Mouse (Mus musculus): ENCODE results near the gene Litaf. TPM values are rescaled to one million over a fixed set of nuclear protein-coding genes. Genes with fewer than 3 reads are reported as not detected.
A peak's percentile ranks its signal among the peaks of the same experiment; 100 is the strongest.

The Litaf gene
- 31.6 and 34.1 TPM in 2 replicates for polyA plus RNA-seq (2015; fragmentation: Nextera tagmentation; extraction: Ambion mirVana)

DNA sequence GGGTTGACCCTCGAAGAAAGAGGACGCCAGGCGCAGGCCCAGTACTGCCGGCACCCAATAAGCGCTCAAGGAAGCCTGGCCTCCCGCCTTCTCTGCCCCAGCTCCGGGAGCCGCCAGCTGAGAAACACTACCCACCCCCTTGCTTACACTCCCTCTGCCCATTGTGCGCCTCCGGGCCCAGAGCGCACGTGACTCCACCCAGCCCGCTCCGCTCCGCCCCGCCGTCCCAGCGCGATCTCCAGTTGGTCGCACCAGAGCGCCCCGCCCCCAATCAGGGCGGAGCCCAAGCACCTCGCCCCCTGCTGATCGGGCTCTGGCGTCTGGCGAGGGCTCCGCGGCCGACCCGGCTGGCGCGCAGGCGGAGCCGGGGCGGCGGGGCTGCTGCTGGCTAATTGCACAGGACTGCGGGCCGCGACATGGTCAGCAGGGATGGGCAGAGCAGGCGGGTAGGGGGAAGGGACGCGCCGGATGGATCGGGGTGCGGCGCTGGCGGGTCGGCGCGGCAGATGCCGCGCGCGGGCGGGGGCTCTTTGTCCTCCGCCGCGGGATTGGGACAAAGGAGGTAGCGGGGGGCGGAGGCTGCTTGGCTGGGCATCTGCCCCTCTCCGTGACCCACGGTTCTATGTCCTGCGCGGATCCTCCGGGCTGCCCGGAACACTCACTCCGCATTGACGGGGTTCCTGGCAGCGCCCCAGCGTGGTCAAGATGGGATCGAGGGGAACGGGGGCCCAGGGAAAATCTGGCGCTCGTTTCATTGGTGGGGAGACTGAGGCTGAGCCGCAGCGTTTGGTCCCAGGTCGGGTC is at the start of gene Litaf:
TSS of gene Litaf (minus strand) at position 129 of the 804 bp plus-strand sequence.
- Histone ChIP-seq H3K36me3 (no peaks in the 10 kb centered on the region), H3K9ac (peak within 1 kb of the TSS; percentile 69), H3K27me3 (peaks cover 62% of the 10 kb centered on the region), H3K4me1 (replicated peaks) (peaks cover 40% of the 10 kb centered on the region), H3K27ac (no peak within 1 kb of the TSS; the same call in 1 of the 2 replicates), H3K4me2 (peak within 1 kb of the TSS; percentile 94), H3K9me3 (replicated peaks) (no peaks in the 10 kb centered on the region), H3K4me3 (replicated peaks) (peak within 1 kb of the TSS; percentile 67)
- DNase-seq: peak; percentile 93
- 1% methylated on average over 78 of the region's 78 CpGs for WGBS (ENCODE audit: insufficient replicate concordance)
- ATAC-seq (ENCODE audit: low read depth): peak; percentile 95

DNA sequence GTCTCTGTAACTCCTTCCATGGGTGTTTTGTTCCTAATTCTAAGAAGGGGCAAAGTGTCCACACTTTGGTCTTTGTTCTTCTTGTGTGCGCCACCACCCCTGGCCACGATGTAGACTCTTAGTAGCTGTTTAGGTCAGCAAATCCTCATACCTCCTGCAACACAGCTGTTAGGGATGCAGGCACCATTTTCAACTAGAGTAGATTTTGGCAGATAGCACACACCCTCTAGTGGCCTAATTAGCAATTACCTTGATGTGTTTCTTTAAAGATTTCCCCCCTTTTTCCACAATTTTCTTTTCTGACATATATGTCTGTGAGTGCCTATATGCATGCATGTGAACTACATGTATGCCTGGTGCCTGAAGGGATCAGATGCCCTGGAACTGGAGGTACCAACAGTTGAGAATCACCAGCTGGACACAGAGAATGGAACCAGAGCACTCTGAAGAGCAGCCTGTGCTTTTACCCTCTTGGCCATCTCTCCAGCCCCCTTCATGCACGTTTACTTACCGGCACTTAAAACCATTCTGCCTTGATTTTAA is 43.3 kb upstream of the Litaf start:
- ATAC-seq (ENCODE audit: low read depth): no peak

DNA sequence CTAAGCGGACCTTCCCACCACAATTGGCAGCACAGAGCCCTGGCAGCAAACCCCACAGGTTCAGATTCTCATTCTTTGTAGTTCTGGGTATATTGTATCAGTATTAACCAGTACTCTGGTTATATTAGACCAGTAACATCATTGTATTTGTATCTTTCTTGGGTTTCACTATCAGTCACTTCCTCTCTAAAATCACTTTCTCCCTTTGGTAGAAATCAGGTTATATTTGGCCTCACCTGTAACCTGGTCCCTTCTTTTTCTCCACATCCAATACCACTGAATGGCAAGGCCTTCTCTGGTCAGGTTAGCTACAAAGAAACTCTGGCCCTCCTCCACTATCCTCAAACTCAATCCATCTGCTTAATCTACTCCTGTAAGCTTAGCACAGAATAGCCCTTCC is 38.9 kb upstream of the Litaf start:
- Histone ChIP-seq H3K27ac (no peak overlapping the region), H3K4me1 (replicated peaks) (no peaks in the 10 kb centered on the region), H3K4me3 (replicated peaks) (no peak overlapping the region), H3K27me3 (no peaks in the 10 kb centered on the region), H3K9ac (no peak overlapping the region), H3K36me3 (peaks cover 20% of the 10 kb centered on the region), H3K4me2 (no peak overlapping the region), H3K9me3 (replicated peaks) (no peaks in the 10 kb centered on the region)
- 90% methylated on average over 1 of the region's 1 CpGs for WGBS (ENCODE audit: insufficient replicate concordance)
- ATAC-seq (ENCODE audit: low read depth) (no peak), DNase-seq (no peak)

More for the DNA sequence above, 43.3 kb upstream of the Litaf start:
- Histone ChIP-seq H3K4me2 (no peak overlapping the region), H3K4me1 (replicated peaks) (no peaks in the 10 kb centered on the region), H3K9me3 (replicated peaks) (no peaks in the 10 kb centered on the region), H3K9ac (no peak overlapping the region), H3K27me3 (no peaks in the 10 kb centered on the region), H3K36me3 (peaks cover 20% of the 10 kb centered on the region), H3K27ac (no peak overlapping the region), H3K4me3 (replicated peaks) (no peak overlapping the region)
- no peak for DNase-seq
- 72% methylated on average over 4 of the region's 4 CpGs for WGBS (ENCODE audit: insufficient replicate concordance)

DNA sequence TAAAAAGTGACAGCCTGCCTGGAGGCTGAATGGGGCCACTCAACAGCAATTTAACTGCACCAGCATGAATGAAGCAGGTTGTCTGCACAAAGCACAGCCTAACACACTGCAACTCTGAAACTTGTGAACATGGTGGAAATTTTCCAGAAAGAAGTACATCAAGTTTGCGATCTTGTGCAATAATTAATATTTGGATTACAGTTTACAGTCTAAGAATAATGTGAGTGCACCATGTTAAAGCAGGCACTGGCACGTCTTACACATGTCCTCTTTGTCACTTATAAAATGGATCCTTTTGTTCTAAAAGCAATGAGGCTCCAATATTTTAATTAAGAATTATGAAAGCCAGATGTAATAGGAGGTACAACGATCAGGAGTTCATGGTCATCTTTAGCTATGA is 31.3 kb upstream of the Litaf start:
- 83% methylated on average over 3 of the region's 3 CpGs for WGBS (ENCODE audit: insufficient replicate concordance)
- no peak overlapping the region for H3K4me2 ChIP-seq

DNA sequence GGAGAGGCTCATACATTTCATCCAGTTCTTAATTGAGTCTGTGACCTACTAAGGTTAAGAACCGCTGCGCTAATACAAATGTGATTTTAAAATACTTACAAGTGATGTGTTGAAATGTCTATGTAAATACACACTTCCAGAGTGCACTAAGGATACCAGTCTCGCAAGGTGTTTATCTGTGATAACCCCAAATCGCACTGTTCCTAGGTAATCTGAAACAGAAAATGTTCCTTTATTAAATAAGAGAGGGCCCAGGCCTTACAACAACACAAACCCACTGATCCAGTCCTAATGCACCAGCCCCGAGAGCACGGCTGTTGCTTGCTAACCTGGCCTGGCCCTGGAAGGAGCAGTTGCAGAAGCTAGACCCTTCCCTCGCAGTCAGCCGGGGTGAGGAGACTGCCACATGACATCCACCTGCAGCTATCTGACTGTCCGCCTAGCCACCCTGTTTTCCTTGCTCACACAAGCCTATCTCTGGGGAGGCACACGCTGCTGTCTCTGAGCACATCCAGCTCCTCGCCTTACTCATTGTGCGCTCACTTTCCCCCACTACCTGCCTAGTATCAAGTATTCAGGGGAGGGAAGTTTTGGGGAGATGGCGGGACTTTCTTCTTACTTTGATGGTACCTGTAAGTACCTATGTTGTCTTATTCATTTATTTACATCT is 27.9 kb upstream of the Litaf start:
- peaks cover 47% of the 10 kb centered on the region for H3K36me3 ChIP-seq
- H3K27me3 ChIP-seq: no peaks in the 10 kb centered on the region
- no peak overlapping the region for H3K27ac ChIP-seq
- WGBS (ENCODE audit: insufficient replicate concordance): 63% methylated on average over 13 of the region's 13 CpGs
- H3K9me3 ChIP-seq (replicated peaks): no peaks in the 10 kb centered on the region
- ATAC-seq (ENCODE audit: low read depth) (peak; percentile 64), DNase-seq (peak; percentile 16)
- H3K9ac ChIP-seq: no peak overlapping the region
- peaks cover 9% of the 10 kb centered on the region for H3K4me1 ChIP-seq (replicated peaks)
- no peak overlapping the region for H3K4me3 ChIP-seq (replicated peaks)
- H3K4me2 ChIP-seq: no peak overlapping the region

More for the DNA sequence above, 31.3 kb upstream of the Litaf start:
- no peak overlapping the region for H3K4me3 ChIP-seq (replicated peaks)
- no peak overlapping the region for H3K27ac ChIP-seq
- H3K9me3 ChIP-seq (replicated peaks): no peaks in the 10 kb centered on the region
- ATAC-seq (ENCODE audit: low read depth) (no peak), DNase-seq (no peak)
- no peak overlapping the region for H3K9ac ChIP-seq
- peaks cover 26% of the 10 kb centered on the region for H3K36me3 ChIP-seq
- H3K27me3 ChIP-seq: no peaks in the 10 kb centered on the region
- peaks cover 9% of the 10 kb centered on the region for H3K4me1 ChIP-seq (replicated peaks)

DNA sequence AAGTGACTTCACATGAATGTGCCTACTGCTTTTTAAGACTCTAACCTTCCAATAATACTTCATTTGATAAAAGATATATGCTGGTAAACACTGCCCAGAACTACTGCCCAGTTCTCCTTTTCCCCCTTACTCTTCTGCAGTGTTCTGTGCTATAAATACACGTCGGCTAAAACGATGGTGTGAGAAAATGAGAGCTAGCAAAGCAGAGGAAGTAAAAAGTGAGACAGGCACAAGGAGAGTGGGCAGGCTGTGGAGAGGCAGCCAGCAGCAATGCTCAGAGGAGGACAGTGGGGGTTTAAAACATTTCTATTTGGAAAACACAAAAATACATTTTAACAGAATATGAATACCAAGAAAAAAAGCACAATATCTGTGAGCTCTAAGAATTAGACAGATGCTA is 26.6 kb upstream of the Litaf start:
- Histone ChIP-seq H3K9ac (no peak overlapping the region), H3K4me3 (replicated peaks) (no peak overlapping the region), H3K9me3 (replicated peaks) (no peaks in the 10 kb centered on the region), H3K36me3 (peaks cover 60% of the 10 kb centered on the region), H3K4me1 (replicated peaks) (peaks cover 9% of the 10 kb centered on the region), H3K27ac (no peak overlapping the region), H3K27me3 (no peaks in the 10 kb centered on the region), H3K4me2 (no peak overlapping the region)
- 41% methylated on average over 3 of the region's 3 CpGs for WGBS (ENCODE audit: insufficient replicate concordance)
- DNase-seq (no peak), ATAC-seq (ENCODE audit: low read depth) (no peak)

DNA sequence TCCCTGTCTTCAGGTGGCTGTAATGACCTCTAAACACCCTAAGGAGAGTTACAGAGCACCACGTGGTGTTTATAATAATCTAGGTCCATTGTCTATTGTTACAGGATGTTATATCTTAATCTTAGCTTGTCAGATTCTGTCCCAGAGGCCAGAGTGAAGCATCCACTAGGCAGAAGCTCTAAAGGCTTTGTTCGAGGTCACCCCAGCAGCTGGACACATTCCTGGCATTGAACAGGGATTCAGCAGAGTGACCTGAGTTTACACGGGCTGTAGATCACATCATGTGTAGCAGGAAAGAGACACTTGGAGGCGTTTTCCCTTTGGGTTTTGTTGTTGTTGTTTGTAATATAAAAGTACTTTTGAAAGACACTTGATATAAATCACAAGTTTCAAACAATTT is 26.1 kb upstream of the Litaf start:
- no peaks in the 10 kb centered on the region for H3K27me3 ChIP-seq
- H3K9me3 ChIP-seq (replicated peaks): no peaks in the 10 kb centered on the region
- H3K27ac ChIP-seq: no peak overlapping the region
- H3K4me2 ChIP-seq: no peak overlapping the region
- DNase-seq: no peak
- WGBS (ENCODE audit: insufficient replicate concordance): 56% methylated on average over 4 of the region's 4 CpGs
- no peak overlapping the region for H3K4me3 ChIP-seq (replicated peaks)
- peaks cover 9% of the 10 kb centered on the region for H3K4me1 ChIP-seq (replicated peaks)
- ATAC-seq (ENCODE audit: low read depth): no peak
- H3K9ac ChIP-seq: no peak overlapping the region
- peaks cover 65% of the 10 kb centered on the region for H3K36me3 ChIP-seq

DNA sequence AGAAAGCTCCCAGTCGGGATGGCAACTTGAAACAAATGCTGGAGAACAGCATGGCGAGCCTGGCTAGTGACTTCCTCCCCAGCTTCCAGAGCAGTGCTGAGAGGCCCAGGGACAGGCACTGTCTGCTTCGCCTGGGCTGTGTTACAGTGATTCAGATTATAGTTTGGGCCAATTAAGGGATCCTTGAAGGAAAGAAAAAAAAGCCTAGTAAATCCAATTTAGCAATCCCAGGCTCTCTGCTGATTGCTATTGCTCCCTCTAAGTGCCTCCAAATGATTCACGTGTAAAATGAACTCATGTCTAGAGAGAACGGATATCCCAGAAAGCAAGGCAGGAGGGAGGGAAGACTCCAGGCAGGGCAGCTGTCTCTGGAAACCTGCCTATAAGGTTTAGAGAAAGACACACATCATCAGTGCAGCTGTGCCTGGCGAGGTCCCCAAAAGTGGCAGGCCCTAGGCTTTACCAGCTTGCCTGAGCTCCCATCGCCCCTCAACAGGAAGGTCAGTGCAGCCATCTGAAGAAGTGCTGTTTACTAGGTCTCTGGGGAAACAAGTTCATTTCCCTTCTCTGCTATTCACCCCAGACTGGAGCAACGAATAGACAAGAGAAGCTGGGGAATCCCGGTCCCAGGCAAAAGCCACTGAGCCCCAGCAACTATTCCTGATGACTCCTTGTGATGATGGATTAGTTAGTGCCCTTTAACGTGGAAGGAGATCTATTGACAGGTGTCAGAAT is 25.0 kb upstream of the Litaf start:
- WGBS (ENCODE audit: insufficient replicate concordance): 68% methylated on average over 10 of the region's 10 CpGs
- Histone ChIP-seq H3K36me3 (peaks cover 76% of the 10 kb centered on the region), H3K27me3 (no peaks in the 10 kb centered on the region), H3K9ac (no peak overlapping the region), H3K4me1 (replicated peaks) (peaks cover 9% of the 10 kb centered on the region), H3K27ac (no peak overlapping the region), H3K4me2 (no peak overlapping the region), H3K9me3 (replicated peaks) (no peaks in the 10 kb centered on the region), H3K4me3 (replicated peaks) (no peak overlapping the region)
- ATAC-seq (ENCODE audit: low read depth): no peak
- DNase-seq: no peak

DNA sequence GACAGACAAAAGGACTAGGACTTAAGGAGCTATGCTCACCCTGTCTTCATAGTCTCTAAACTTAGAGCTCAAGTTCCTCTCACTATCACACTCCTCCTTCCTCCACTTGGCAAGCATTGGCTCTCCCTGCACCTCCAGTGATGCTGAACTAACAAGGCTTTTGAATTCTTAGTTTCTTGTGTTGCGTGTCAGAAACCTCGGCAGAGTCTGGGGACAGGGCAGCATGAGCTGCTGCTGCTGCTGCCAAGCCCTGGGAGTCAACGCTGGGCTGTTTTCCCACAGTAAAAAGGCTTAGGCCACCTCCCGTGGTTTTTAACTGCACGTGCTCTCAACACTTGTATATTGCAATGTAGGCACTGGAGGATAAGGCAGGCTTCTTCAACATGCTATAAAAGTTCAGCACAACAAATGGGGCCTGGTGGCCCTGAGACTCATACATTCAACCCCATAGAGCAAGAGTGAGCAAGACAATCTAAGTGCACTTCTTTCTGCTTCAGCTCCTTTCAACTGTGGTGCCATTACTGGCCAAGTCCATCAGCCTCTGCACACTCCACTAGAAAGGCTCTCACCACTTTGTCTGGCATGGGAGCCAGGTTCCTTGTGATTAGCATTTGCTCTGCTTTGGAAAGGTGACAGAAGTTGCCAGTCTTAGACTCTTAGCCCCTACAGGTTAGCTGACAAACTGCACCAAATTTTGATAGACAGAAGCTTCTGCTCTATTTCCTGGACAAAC is 21.1 kb upstream of the Litaf start:
- H3K9ac ChIP-seq: no peak overlapping the region
- no peaks in the 10 kb centered on the region for H3K27me3 ChIP-seq
- ATAC-seq (ENCODE audit: low read depth) (no peak), DNase-seq (no peak)
- H3K27ac ChIP-seq: no peak overlapping the region
- no peaks in the 10 kb centered on the region for H3K4me1 ChIP-seq (replicated peaks)
- H3K4me2 ChIP-seq: no peak overlapping the region
- peaks cover 87% of the 10 kb centered on the region for H3K36me3 ChIP-seq
- WGBS (ENCODE audit: insufficient replicate concordance): 79% methylated on average over 5 of the region's 5 CpGs
- no peak overlapping the region for H3K4me3 ChIP-seq (replicated peaks)
- no peaks in the 10 kb centered on the region for H3K9me3 ChIP-seq (replicated peaks)

DNA sequence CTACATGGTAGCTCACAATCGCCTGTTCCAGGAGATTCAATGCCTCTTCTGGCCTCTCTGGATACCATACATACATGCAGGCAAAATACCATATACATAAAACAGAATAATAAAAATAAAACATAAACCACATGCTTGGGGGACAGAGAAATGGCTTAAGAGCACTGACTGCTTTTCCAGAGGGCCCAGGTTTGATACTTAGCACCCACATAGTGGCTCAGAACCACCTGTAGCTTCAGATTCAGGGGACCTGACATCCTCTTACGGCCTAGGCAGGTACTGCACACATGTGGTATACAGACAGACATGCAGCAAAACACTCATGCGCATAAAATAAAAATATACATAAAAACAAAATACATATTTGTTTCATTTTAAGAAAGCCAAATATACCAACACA is 20.3 kb upstream of the Litaf start:
- WGBS (ENCODE audit: insufficient replicate concordance): 79% methylated on average over 3 of the region's 3 CpGs
- DNase-seq: no peak

More for the DNA sequence above, 20.3 kb upstream of the Litaf start:
- Histone ChIP-seq H3K27me3 (no peaks in the 10 kb centered on the region), H3K4me1 (replicated peaks) (no peaks in the 10 kb centered on the region), H3K27ac (no peak overlapping the region), H3K36me3 (peaks cover 85% of the 10 kb centered on the region), H3K9me3 (replicated peaks) (no peaks in the 10 kb centered on the region), H3K4me2 (no peak overlapping the region), H3K9ac (no peak overlapping the region), H3K4me3 (replicated peaks) (no peak overlapping the region)
- no peak for ATAC-seq (ENCODE audit: low read depth)
